Mouse (Mus musculus): ENCODE data around the gene Wdr83os. TPM values are rescaled to one million over a fixed set of nuclear protein-coding genes. Genes with fewer than 3 reads are reported as not detected.

The Wdr83os gene
- total and polyA plus RNA-seq, 3 experiments: 26.2 to 143 TPM; not detected in 1

DNA sequence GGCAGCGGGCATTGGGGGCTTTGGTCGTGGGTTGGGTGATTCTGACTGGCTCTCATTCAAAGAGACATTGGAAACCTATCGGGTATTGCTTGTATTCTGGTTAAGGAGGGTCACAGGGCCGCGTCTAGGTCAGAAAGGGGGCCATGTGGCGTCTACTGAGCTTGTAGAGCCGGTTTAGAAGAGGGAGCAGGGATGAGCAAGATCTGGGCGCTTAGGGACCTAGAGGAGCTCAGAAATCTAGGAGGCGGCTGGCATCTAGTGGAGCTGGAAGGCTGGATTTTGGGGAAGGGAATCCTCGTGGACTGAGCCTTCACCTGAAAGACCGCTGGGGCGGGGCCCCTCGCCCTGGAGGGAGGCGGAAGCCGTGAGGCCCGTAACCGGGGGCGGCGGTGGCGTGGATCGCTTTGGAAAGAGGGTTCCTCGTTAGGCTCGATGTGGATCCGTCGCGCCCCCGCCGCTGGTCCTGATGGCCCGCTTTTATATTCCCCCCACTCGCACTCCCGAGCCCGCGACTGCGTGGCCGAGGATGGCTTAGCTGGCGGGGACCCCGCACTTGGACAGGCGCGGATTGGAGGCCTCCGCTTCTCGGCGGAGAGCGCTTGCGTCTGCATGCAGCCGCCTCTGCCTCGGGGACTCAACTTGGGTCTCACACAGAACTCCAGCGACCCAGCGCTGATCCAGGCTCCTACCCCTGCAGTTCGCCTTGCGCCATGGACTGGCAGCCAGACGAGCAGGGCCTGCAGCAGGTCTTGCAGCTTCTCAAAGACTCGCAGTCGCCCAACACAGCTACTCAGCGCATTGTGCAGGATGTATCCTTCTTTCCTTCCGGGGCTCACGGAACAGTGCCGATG, 42.6 kb upstream of the Wdr83os start:
- Histone ChIP-seq H3K27ac (ENCODE audit: control insufficient read depth, low read depth, low read length) (peak overlapping the region; percentile 98), H3K4me1 (ENCODE audit: control insufficient read depth in 1 of 2, insufficient read depth in 2 of 2, low read length in 2 of 2) (peaks cover 3 to 15% of the 10 kb centered on the region in 2 experiments), H3K27me3 (ENCODE audit: control insufficient read depth in 1 of 2, insufficient read depth in 2 of 2, low read length in 2 of 2) (no peaks in the 10 kb centered on the region), H3K9ac (ENCODE audit: control insufficient read depth, low read depth, low read length, poor library complexity, severe bottlenecking) (peak overlapping the region; percentile 99), H3K4me3 (ENCODE audit: control insufficient read depth in 1 of 2, insufficient read depth in 1 of 2, low read depth in 2 of 2, low read length in 2 of 2) (peak overlapping the region; percentile 86 to 88), H3K36me3 (ENCODE audit: control insufficient read depth in 1 of 2, insufficient read depth in 2 of 2, low read length in 2 of 2) (peaks cover 17 to 36% of the 10 kb centered on the region in 2 experiments), H3K79me2 (ENCODE audit: control insufficient read depth, insufficient read depth, low read length, poor library complexity) (peaks cover 58% of the 10 kb centered on the region), H3K9me3 (replicated peaks; ENCODE audit: insufficient read depth, low read length) (no peaks in the 10 kb centered on the region)
- DNase-seq (ENCODE audit: low read depth, low spot score): peak; percentile 79
- TF ChIP-seq HCFC1 (IDR thresholded peaks at IDR 0.05; ENCODE audit: low read depth, low read length) (no peak), CTCF (IDR thresholded peaks at IDR 0.05 in 2 of 3, conservative IDR thresholded peaks at IDR 0.05 in 1 of 3; ENCODE audit: control insufficient read depth in 1 of 3, insufficient read depth in 1 of 3, low read depth in 2 of 3, low read length in 3 of 3, poor library complexity in 1 of 3, severe bottlenecking in 1 of 3) (no peak), MAZ (IDR thresholded peaks at IDR 0.05; ENCODE audit: low read depth, low read length) (peak; percentile 59), SMC3 (IDR thresholded peaks at IDR 0.05; ENCODE audit: low read depth, low read length) (no peak), ZMIZ1 (IDR thresholded peaks at IDR 0.05; ENCODE audit: low read depth, low read length) (0 out of 2 replicates have a peak, but pooled peaks have one; percentile 28), MAX (IDR thresholded peaks at IDR 0.05; ENCODE audit: low read length) (peak; percentile 58), EP300 (IDR thresholded peaks at IDR 0.05; ENCODE audit: low read depth in 1 of 2, low read length in 2 of 2) (no peak), MYC (IDR thresholded peaks at IDR 0.05; ENCODE audit: low read depth, low read length) (peak; percentile 59; the same call in 1 of the 2 replicates), SIN3A (IDR thresholded peaks at IDR 0.05; ENCODE audit: low read length) (peak; percentile 43), USF1 (IDR thresholded peaks at IDR 0.05; ENCODE audit: low read depth, low read length) (no peak), MXI1 (IDR thresholded peaks at IDR 0.05; ENCODE audit: low read depth, low read length) (peak; percentile 67), POLR2A (IDR thresholded peaks at IDR 0.05; ENCODE audit: control insufficient read depth in 1 of 2, insufficient read depth in 1 of 2, low read depth in 1 of 2, low read length in 2 of 2, poor library complexity in 1 of 2) (peak in 1 of 2 experiments; percentile 33; a peak in 1 of 4 replicates), NELFE (IDR thresholded peaks at IDR 0.05; ENCODE audit: low read depth, low read length) (peak; percentile 15; the same call in 1 of the 2 replicates), USF2 (IDR thresholded peaks at IDR 0.05; ENCODE audit: borderline replicate concordance in 1 of 2, insufficient read depth in 1 of 2, low read depth in 1 of 2, low read length in 2 of 2) (no peak), ZNF384 (IDR thresholded peaks at IDR 0.05; ENCODE audit: low read depth, low read length) (0 out of 2 replicates have a peak, but pooled peaks have one; percentile 17), TBP (IDR thresholded peaks at IDR 0.05; ENCODE audit: low read depth, low read length) (peak; percentile 48; the same call in 1 of the 2 replicates)

DNA sequence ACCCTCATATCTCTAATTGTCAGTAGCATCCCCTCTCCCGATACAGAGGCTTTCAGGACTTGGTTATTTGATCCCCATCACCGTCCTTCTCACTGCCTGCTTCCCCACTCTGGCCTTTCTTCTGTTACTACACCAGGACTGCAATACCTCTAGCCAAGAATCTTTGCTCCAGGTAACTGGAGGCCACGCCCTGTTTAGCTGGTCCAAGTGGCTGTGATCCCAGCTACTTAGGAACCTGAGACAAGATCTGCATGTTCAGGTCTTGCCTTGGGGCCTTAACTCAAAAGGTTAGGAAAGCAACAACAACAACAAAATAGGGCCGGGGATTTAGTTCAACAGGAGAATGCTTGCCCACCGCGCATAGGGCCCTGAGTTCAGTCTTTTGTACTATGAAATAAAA, 36.9 kb upstream of the Wdr83os start:
- H3K9ac ChIP-seq (ENCODE audit: control insufficient read depth, low read depth, low read length, poor library complexity, severe bottlenecking): no peak overlapping the region
- peaks cover 28 to 54% of the 10 kb centered on the region in 2 experiments for H3K36me3 ChIP-seq (ENCODE audit: control insufficient read depth in 1 of 2, insufficient read depth in 2 of 2, low read length in 2 of 2)
- TF ChIP-seq SIN3A (IDR thresholded peaks at IDR 0.05; ENCODE audit: low read length) (no peak), ZNF384 (IDR thresholded peaks at IDR 0.05; ENCODE audit: low read depth, low read length) (no peak)
- no peak overlapping the region for H3K27ac ChIP-seq (ENCODE audit: control insufficient read depth, low read depth, low read length)
- no peak for DNase-seq (ENCODE audit: low read depth, low spot score)
- no peak overlapping the region for H3K4me3 ChIP-seq (ENCODE audit: control insufficient read depth in 1 of 2, insufficient read depth in 1 of 2, low read depth in 2 of 2, low read length in 2 of 2)
- H3K27me3 ChIP-seq (ENCODE audit: control insufficient read depth in 1 of 2, insufficient read depth in 2 of 2, low read length in 2 of 2): no peaks in the 10 kb centered on the region
- peaks cover 3 to 11% of the 10 kb centered on the region in 2 experiments for H3K4me1 ChIP-seq (ENCODE audit: control insufficient read depth in 1 of 2, insufficient read depth in 2 of 2, low read length in 2 of 2)
- no peaks in the 10 kb centered on the region for H3K9me3 ChIP-seq (replicated peaks; ENCODE audit: insufficient read depth, low read length)
- peaks cover 38% of the 10 kb centered on the region for H3K79me2 ChIP-seq (ENCODE audit: control insufficient read depth, insufficient read depth, low read length, poor library complexity)

Measured in MEL (cell line).